Mouse (Mus musculus): ENCODE data around the gene Vmn1r103. TPM values are rescaled to one million over a fixed set of nuclear protein-coding genes. Genes with fewer than 3 reads are reported as not detected.
"Not testable (repeated sequence)": the region's sequence is repeated elsewhere in the genome, so short reads cannot be mapped to it uniquely, and the experiment has no call there.

Gene Vmn1r103
- polyA plus RNA-seq (2016; fragmentation: Nextera tagmentation; extraction: Ambion mirVana): not detected in 2 replicates

- WGBS: no CpG with 5 or more reads among the region's 3 CpGs
These were observed at the start of gene Vmn1r103 for GRCm38 (mm10) chr7:20510434-20510833. TSS of gene Vmn1r103 (minus strand) at chr7:20510534.

GRCm38 (mm10) chr7:20545657-20546056 is 35.3 kb upstream of the Vmn1r103 start, which contains the start of gene Gm5726:
TSS of gene Gm5726 (minus strand) at chr7:20545757.
- H3K4me1 ChIP-seq: not testable (repeated sequence)
- no CpG with 5 or more reads among the region's 1 CpGs for WGBS

More at GRCm38 (mm10) chr7:20510434-20510833, at the start of gene Vmn1r103:
- H3K4me3 ChIP-seq; H3K9me3 ChIP-seq; H3K36me3 ChIP-seq; H3K27me3 ChIP-seq (replicated peaks); ATAC-seq (ENCODE audit: low FRiP score, low read depth); H3K27ac ChIP-seq; H3K4me2 ChIP-seq (replicated peaks); H3K4me1 ChIP-seq; H3K9ac ChIP-seq: not testable (repeated sequence)

DNA sequence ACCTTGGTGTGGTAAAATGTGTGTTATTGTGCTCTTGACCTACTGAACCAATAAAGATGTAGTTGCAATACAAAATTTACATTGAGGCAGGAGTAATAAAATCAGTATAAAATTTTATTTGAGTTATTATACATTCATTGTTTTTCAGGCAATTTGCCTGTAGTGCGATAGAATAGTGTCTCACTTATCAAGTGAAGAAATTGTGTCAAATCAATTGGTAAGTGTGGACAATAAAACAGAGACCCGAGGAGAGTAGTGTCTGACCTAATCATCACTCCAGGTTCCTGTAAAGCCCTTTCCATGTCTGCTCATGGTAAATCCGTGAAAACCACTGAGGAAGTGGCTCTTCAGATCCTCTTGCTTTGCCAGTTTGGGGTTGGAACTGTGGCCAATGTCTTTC is 23.2 kb upstream of the Vmn1r103 start, which contains the start of gene Vmn1r104:
Gene Vmn1r104, plus strand, starts transcription at position 301 of the 400 bp plus-strand sequence.
- not testable (repeated sequence) for H3K4me2 ChIP-seq (replicated peaks); H3K27ac ChIP-seq; H3K4me3 ChIP-seq; H3K9ac ChIP-seq; ATAC-seq (ENCODE audit: low FRiP score, low read depth); H3K27me3 ChIP-seq (replicated peaks); H3K36me3 ChIP-seq; H3K4me1 ChIP-seq; H3K9me3 ChIP-seq
- no CpG with 5 or more reads among the region's 3 CpGs for WGBS

More at GRCm38 (mm10) chr7:20545657-20546056, 35.3 kb upstream of the Vmn1r103 start, which contains the start of gene Gm5726:
- H3K9ac ChIP-seq; H3K4me3 ChIP-seq; H3K36me3 ChIP-seq; ATAC-seq (ENCODE audit: low FRiP score, low read depth); H3K27me3 ChIP-seq (replicated peaks); H3K4me2 ChIP-seq (replicated peaks); H3K9me3 ChIP-seq; H3K27ac ChIP-seq: not testable (repeated sequence)

DNA sequence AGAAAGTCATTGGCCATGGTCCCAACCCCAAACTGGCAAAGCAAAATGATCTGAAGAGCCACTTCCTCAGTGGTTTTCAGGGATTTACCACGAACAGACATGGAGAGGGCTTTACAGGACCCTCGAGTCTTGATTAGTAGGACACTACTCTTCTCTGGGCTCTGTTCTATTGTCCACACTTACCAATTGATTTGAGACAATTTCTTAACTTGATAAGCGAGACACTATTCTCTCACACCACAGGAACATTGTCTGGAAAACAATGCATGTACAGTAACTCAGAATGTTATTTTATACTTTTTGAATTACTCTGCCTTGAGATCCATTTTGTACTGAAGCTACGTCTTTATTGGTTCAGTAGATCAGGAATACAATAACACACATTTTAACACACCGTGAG is 35.5 kb downstream of the Vmn1r103 start, which contains the start of gene Gm10670:
Gene Gm10670, minus strand, starts transcription at position 101 of the 400 bp plus-strand sequence.
- WGBS: no CpG with 5 or more reads among the region's 5 CpGs
- H3K4me3 ChIP-seq; H3K27me3 ChIP-seq (replicated peaks); H3K4me2 ChIP-seq (replicated peaks); H3K27ac ChIP-seq; H3K36me3 ChIP-seq; H3K4me1 ChIP-seq; H3K9me3 ChIP-seq; ATAC-seq (ENCODE audit: low FRiP score, low read depth); H3K9ac ChIP-seq: not testable (repeated sequence)

Other genes with a start within 250 kb of the Vmn1r103 start
- not detected in 2 replicates for gene Gm5890, start 247.7 kb downstream of the Vmn1r103 start, polyA plus RNA-seq (2016; fragmentation: Nextera tagmentation; extraction: Ambion mirVana)
- gene Gm4133, start 176.5 kb downstream of the Vmn1r103 start, polyA plus RNA-seq (2016; fragmentation: Nextera tagmentation; extraction: Ambion mirVana): not detected in 2 replicates
- gene Gm5728, start 135.1 kb downstream of the Vmn1r103 start, polyA plus RNA-seq (2016; fragmentation: Nextera tagmentation; extraction: Ambion mirVana): not detected in 2 replicates
- not detected in 2 replicates for gene Vmn1r100, start 92.6 kb downstream of the Vmn1r103 start, polyA plus RNA-seq (2016; fragmentation: Nextera tagmentation; extraction: Ambion mirVana)
- not detected in 2 replicates for gene Vmn1r101, start 67.9 kb downstream of the Vmn1r103 start, polyA plus RNA-seq (2016; fragmentation: Nextera tagmentation; extraction: Ambion mirVana)
- gene Gm10670, start 35.6 kb downstream of the Vmn1r103 start, polyA plus RNA-seq (2016; fragmentation: Nextera tagmentation; extraction: Ambion mirVana): not detected in 2 replicates
- not detected in 2 replicates for gene Vmn1r104, start 23.3 kb upstream of the Vmn1r103 start, polyA plus RNA-seq (2016; fragmentation: Nextera tagmentation; extraction: Ambion mirVana)
- not detected in 2 replicates for gene Gm5726, start 35.2 kb upstream of the Vmn1r103 start, polyA plus RNA-seq (2016; fragmentation: Nextera tagmentation; extraction: Ambion mirVana)
- gene Gm4141, start 65.7 kb upstream of the Vmn1r103 start, polyA plus RNA-seq (2016; fragmentation: Nextera tagmentation; extraction: Ambion mirVana): not detected in 2 replicates
- gene Gm4513, start 88.5 kb upstream of the Vmn1r103 start, polyA plus RNA-seq (2016; fragmentation: Nextera tagmentation; extraction: Ambion mirVana): not detected in 2 replicates
- gene Vmn1r107, start 158.4 kb upstream of the Vmn1r103 start, polyA plus RNA-seq (2016; fragmentation: Nextera tagmentation; extraction: Ambion mirVana): not detected in 2 replicates
- not detected in 2 replicates for gene Vmn1r111, start 192.7 kb upstream of the Vmn1r103 start, polyA plus RNA-seq (2016; fragmentation: Nextera tagmentation; extraction: Ambion mirVana)
- gene Gm10668, start 220.1 kb upstream of the Vmn1r103 start, polyA plus RNA-seq (2016; fragmentation: Nextera tagmentation; extraction: Ambion mirVana): not detected in 2 replicates